Mouse (Mus musculus) retina, embryonic 14.5 days (tissue): ENCODE data around the gene Prkcz.

Experiments used
- DNase-seq: peaks from one replicate; pipeline ENCODE4 v3.0.0-alpha.2; 2015; ENCODE audit warnings: low spot score

The Prkcz gene

DNA sequence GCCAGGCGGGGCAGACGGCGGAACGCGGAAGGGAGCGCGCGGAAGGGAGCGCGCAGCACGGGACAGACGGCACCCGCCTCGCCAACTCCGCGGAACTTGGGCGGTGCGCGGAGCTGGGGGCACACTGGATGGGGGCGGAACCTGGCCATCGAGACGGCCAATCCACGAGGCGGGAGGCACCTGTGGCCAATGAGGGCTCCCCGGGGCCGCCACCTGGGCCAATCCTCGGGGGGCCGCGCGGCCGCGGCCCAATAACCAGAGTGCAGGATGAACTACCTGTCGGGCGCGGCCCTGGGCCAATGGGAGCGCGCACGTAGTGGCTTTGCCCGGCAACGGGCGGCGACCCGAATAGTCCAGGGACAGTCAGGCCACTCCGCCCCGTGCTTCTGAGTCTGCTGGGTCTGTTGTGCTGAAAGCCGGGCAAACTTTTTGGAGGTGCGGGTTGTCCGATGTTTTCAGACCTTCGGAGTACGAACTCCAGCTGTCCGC is at the start of gene Prkcz:
Gene Prkcz (minus strand): TSS at position 59 of the 489 bp plus-strand sequence.
- DNase-seq: peak; percentile 54

GRCm38 (mm10) chr4:155409058-155409776 is 48.1 kb upstream of the Prkcz start, which contains the start of gene Cfap74:
Gene Cfap74, plus strand, starts transcription at chr4:155409190.
- DNase-seq: peak; percentile 91

- no peak for DNase-seq
Measured at GRCm38 (mm10) chr4:155408695-155409057, 47.5 kb upstream of the Prkcz start.

DNA sequence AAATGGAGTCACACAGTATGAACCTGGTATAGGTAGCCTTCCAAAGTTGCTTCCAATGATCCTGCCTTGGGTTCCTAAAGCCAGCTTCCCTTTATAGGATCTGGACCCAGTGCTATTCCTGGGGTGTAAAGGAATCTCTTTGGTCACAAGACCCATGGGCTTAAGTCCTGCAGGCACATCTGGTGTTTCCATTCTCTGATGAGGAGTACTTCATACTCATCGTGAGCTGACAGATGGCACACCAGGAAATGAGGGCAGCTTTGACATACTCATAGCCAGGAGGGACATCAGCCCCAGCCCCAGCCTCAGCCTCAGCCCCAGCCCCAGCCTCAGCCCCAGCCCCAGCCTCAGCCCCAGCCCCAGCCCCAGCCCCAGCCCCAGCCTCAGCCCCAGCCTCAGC is 41.3 kb upstream of the Prkcz start:
- DNase-seq: no peak

- DNase-seq: no peak
Measured at GRCm38 (mm10) chr4:155401121-155401520, 40.0 kb upstream of the Prkcz start.

GRCm38 (mm10) chr4:155398222-155398540 is 37.0 kb upstream of the Prkcz start:
- no peak for DNase-seq

DNA sequence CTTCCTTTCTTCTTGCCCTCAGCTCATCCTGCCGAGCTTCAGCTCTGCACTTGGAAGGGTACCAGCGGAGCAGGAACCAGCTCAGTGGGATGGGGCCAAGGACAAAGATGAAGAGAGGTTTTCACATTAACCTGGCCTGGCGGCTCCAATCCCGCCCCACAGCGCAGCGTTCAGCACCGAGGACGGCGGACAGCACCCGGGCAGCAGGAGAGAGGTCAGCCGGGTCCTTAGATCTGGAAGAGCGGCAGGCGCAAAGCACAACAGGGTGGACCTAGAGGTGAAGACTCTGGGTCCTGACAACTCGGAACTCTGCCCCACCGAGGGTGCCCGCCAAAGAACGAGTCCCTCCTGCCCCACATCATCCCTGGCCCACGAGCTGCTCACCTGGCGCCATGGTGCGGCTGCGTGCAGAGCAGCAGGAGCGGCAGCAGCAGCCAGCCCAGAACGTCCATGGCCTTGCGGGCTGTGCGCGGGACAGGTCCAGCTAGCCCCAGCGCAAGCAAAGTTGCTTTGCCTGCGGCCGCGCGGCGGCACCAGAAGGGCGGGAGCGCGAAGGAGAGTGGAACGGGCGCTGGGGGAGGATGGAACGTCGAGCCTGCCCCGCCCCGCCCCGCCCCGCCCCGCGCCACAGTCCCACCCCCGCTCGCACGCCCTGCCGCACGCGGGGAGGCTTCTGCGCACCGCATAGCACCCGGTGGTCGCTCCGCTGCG is 36.5 kb upstream of the Prkcz start, which contains the start of gene Gabrd:
Gene Gabrd (minus strand): TSS at position 602 of the 711 bp plus-strand sequence.
- peak; percentile 57 for DNase-seq

DNA sequence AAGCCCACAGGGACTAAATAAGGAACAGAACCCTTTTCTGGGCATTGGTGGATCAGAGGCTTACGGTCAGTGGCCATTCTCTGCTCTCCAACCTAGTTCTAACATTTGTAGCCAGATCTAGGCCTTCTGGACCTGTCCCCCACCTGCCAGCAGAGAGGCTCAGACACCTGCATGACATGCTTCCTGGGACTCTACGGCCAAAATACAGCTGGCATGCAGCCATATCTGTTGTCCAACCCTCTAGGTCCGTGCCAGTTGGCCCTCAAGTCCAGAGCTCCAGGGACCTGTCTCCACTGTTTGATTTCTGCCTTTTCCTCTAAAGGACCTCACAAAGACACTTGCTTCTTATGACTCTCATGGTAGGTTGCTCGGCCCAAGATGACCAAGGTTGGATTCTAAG is 35.6 kb upstream of the Prkcz start:
- no peak for DNase-seq

- DNase-seq: no peak
Measured at GRCm38 (mm10) chr4:155395471-155395870, 34.3 kb upstream of the Prkcz start.

DNA sequence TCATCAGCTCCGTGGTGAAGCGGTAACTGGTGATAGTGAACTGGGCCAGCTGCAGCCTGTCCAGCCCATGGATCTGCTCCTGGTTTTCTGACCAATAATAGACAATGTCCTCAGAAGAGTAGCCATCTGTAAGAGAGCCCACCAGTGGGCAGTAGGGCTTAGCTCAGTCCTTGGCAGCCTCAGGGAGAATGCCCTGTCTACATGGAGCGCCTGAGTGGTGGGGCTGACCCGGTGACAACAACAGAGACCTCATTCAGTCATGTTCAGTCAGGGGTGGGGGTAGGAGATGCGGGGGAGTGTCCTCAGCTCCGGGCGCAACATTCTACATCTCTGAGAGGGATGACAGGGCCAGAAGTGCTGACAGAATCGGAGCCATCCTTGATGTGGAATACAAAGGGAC is 26.0 kb upstream of the Prkcz start:
- no peak for DNase-seq

GRCm38 (mm10) chr4:155383326-155383725 is 22.2 kb upstream of the Prkcz start:
- no peak for DNase-seq

GRCm38 (mm10) chr4:155382752-155383151 is 21.6 kb upstream of the Prkcz start:
- DNase-seq: no peak

DNA sequence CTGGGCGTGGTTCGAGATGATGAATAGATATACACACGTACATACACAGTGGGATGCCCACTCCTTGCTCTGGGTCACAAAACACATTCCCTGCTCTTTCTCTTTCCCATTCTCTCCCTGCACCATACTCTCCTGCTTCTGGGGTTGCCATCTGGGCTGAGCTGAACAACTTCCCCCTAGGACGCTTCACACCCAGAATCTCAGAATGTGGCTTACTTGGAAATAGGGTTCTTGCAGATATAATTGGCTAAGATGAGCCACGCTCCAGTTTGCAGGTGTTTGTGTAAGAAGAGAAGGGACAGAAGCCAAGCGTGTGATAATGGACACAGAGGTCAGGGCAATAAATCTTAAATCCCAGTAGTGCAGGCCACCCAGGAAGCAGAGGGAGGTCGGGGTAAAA is 20.8 kb upstream of the Prkcz start:
- no peak for DNase-seq

DNA sequence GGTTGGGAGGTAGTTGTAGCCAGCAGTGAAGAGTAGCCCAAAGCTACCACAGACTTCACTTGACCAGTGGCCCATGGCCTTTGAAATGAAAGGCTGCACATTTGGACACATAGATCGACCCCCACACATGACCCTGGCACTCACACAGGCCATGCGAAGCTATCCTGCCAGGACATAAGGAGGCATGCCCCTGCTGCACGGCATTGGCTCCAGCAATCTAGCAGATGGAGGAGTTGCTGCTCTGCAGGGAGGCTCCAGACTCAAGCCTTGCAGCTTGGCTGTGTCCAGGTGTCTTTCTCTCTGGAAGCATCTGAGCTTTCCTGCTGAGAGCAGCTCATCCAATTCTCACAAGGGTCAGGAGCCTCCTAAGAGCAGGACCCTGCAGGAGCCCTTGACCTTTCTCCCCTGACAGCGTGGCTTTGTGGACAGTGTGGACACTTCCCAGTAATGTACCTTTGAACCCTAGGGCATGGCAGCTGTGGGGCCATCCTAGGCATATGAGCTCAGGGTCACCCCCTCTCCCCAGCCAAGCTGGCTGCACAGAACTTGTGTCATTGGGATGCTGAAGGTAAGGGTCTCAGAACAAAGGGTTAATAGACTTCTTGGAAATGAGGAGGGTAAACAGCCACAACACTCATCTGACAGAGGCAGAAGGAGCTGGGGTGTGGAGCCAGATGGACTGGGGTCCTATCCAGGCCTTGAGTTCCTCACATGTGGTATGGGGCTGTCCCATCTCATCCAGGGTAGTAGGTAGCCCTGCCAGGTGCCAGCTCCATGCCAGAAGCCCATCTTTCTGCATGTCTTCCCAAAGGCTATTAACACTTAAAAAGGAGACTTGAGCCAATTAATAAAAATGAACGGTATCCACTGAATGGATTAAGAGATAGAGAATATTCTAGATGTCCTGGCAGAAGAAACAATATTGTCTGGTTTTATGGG is 10.9 kb upstream of the Prkcz start:
- DNase-seq: no peak

- no peak for DNase-seq
Measured at GRCm38 (mm10) chr4:155370737-155371715, 9.9 kb upstream of the Prkcz start.

GRCm38 (mm10) chr4:155368684-155369083 is 7.5 kb upstream of the Prkcz start:
- DNase-seq: peak; percentile 57

DNA sequence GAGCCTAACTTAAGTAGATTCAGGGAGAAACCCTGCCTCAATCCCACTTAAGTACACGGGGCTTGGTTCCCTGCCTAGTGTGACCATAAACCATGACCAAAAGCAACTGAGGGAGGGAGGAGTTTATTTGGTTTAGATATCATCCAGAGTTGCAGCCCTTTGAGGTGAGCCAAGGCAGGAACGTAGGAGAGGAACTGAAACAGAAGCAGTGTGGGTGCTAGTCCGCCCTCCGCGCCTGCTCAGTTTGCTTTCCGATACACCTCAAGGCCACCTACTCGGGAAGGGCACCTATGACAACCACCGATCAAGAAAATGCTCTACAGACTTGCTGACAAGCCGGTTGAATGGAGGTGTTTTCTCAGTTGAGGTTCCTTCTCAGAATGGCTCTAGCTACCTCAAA is 6.6 kb upstream of the Prkcz start:
- no peak for DNase-seq

DNA sequence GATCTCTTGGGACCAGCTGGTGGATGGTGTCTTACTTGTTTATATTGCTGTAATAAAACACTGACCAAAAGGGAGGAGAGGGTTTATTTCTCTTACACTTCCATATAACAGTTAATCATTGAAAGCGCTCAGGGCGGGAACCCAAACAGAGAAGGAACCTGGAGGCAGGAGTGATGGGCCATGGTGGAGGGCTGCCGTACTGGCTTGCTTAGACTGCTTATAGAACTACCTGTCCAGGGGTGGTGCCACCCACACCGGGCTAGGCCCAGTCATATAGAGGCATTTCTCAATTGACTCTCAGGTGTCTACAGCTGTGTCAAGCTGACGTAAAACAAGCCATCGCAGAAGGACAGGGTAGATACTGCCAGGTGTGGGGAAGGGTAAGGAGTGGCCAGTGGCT is 5.6 kb upstream of the Prkcz start:
- DNase-seq: no peak

DNA sequence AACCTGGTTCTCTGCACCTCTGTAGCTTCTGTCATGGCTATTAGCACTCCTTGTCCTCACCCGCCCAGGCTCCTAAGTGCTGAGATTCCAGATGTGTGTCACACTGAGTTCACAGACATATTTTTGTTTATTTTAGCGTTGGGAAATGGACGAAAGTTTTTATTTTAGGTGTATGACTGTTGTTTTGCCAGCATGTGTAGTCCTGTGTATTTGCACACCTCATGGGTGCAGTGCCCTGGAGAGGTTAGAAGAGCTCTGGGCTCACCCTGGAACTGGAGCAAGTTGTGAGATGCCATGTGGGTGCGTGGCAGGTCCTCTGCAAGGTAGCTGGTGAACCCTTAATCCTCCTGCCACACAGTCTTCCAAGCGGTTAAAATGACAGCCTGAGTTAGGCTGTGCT is 1.3 kb upstream of the Prkcz start:
- no peak for DNase-seq

- DNase-seq: peak; percentile 20
Measured at GRCm38 (mm10) chr4:155360856-155361255, 305 bp downstream of the Prkcz start.
